Mouse (Mus musculus) c-Kit-positive CD71-positive TER-119-positive erythroid progenitor cells, embryonic 14.5 days (primary cell): Measurements from ENCODE around the gene Gm44805.
A peak's percentile ranks its signal among the peaks of the same experiment; 100 is the strongest.

ENCODE experiments used
- DNase-seq: peaks from one replicate; pipeline ENCODE4 v3.0.0-alpha.2; 2013; ENCODE audit warnings: low spot score

The Gm44805 gene

GRCm38 (mm10) chr7:19628536-19629360, 52.5 kb downstream of the Gm44805 start:
- DNase-seq = peak; percentile 91

GRCm38 (mm10) chr7:19628192-19628535, 53.1 kb downstream of the Gm44805 start:
- DNase-seq = no peak

- no peak for DNase-seq
These were observed 53.5 kb downstream of the Gm44805 start for GRCm38 (mm10) chr7:19627721-19628120.

- DNase-seq = no peak
These were observed 57.8 kb downstream of the Gm44805 start for GRCm38 (mm10) chr7:19623433-19623832.

GRCm38 (mm10) chr7:19622241-19622640, 59.0 kb downstream of the Gm44805 start:
- DNase-seq = no peak
